Mouse (Mus musculus) adrenal gland, postnatal 14 days (tissue): Measurements from ENCODE around the gene 1700025G04Rik. TPM values are rescaled to one million over a fixed set of nuclear protein-coding genes. Genes with fewer than 3 reads are reported as not detected.
A peak's percentile ranks its signal among the peaks of the same experiment; 100 is the strongest.

ENCODE experiments used
- DNase-seq: peaks from one replicate; pipeline ENCODE4 v3.0.0; 2021; ENCODE audit warnings: mixed read lengths
- total RNA-seq: library from RNA; stranded (reverse); gene quantifications from 2 replicates; pipeline ENCODE4 v1.2.3, GENCODE M21; 2021

The 1700025G04Rik gene
- total RNA-seq, 1 experiment from 2014 or later = 91.7 TPM

DNA sequence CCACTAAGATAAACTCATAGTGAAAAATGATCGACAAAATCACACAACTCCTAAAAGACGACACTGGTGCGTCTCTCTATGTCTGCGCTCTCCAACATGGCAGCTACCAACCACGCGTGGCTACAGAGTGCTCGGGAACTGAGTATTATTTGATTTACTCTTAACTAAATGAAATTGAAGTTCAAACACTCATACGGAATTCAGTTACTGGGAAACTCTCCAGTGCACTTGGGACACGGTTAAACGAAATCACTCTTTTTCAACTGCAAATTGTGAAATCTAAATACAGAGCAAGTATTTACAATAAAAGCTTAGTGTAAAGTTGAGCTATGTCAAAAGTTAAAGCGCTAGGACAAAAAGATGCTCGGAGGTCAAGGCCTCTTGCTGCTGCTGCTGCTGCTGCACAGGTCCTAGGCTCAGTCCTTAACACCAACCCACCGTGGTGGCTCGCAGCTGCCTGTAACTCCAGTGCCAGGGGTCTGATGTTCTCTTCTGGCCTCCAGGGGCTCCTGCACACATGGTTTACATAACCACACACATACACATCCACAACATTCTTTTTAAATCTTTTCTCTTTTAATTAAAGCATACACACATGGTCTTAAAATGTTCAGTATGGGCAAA, 13.6 kb downstream of the 1700025G04Rik start:
- no peak for DNase-seq

DNA sequence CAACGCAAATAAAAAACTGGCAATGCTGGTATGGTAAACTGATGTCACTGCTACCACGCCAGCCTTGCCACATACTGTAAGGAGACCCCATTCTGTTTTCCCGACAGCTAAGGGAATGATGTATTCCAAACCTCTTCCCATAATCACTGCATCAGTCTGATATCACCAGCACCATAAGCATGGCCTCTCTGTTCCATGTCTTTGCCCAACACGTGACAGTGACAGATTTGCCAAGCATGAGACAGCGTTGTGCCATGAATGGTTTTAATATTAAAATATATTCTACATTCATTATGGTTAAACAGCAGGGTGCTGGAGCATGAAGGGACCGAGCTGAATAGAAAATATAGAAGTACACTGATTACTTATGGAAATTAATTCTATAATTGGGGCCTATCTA, 14.2 kb downstream of the 1700025G04Rik start:
- no peak for DNase-seq

DNA sequence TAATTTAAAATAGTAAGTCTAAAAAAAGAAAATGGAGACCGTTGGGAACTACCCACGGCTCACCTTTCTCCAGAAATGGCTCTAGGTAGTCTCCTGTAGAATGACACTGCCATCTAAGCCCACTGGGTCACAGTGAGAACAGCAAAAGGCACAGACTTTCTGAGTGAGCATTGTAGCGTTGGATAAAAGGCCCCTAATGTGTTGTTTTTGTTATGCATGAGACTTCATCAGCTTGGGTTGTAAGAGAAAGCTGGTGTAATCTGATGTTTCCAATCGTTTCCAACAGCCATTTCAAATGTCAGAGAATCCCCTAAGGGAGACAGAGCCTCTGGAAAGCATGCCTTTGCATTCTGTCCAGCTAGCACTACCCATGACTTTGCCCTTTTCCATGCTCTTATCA, 19.5 kb downstream of the 1700025G04Rik start:
- DNase-seq = no peak

DNA sequence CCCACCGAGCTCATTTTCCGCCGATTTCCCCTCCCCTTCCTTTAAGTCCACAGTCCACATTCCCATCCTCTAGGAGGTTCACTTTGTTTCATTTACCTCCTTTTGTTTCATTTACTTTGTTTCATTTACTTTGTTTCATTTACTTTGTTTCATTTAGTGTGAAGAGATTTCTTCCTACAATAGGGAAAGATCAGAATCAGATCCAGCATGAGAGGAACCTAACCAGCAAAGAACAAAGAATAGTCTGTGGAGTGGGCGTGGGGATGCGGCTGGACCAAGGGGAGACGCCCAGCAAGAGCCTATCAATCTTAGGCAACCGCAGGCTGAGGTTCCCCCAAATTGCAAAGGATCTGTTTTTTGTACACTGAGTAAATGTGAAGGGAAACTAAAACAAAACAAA, 20.2 kb downstream of the 1700025G04Rik start:
- DNase-seq = no peak

DNA sequence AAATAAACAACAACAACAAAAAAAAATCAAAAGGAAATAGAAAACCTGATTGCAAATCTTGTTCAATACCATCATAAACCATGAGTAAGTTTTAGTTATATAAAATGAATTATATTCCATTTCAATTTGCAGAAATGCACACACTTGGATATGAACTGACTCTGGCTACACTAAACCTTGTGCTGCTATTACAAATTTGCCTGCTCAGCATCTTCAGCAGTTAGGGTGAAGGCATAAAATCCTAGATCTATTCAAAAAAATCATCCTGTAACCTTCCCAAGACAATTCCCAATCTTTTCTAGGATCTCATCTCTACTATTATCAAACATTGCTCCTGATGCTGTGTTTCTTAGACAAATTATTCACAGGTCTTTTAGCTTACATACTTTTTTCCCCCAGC, 22.0 kb downstream of the 1700025G04Rik start:
- DNase-seq = no peak

DNA sequence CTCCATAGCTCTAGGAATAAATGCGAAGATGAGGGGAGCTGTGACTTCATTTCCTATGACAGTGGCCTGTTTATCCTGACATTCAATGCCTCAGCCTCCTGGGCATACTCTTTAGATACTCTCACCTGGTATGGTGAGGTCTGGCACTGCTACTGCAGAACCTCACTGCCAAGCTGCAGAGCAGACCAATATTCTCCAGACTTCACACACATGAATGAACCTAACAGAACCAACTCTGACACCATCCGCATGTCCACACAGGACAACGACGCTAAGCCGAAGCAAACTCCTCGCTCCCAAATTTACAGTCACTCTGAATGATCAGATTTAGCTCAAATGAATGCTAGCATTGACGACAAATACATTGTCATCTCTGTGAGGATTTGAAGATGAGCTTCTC, 24.4 kb downstream of the 1700025G04Rik start:
- DNase-seq = no peak

DNA sequence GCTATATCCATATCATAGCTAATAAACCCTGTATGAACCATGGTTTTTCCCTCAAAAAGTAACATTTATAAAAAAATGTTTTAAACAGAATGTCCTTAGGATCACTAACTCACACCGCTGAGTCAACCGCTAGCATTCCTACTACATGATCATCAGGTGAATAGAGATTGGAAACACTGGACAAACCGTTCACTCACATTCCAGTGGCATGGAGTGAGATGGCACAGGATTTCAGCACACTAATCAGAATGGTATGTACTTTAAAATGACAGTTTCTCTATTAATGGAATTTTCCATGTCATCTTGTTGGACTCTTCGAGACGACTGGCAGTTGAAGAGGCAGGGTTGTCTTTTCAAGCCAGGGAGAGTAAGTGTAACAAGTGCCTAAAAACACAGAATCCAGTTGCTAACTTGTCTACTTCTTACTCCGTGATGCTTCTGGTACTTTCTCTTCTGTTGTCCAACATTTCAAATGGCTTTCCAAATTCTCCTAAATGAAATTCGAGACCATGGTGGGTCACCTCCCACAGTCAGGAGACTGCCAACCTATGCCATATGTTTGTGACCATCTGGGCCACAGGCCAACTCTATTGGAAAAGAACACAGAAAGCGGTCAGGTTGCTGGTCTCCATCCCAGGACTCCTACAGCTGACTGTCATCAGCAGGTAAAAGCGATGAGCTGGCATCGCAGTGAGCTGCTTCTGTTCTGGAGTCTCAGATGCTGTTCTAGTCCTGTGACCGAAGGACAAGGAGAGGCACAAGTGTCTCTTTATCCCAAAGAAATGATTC, 26.4 kb downstream of the 1700025G04Rik start:
- DNase-seq = no peak

DNA sequence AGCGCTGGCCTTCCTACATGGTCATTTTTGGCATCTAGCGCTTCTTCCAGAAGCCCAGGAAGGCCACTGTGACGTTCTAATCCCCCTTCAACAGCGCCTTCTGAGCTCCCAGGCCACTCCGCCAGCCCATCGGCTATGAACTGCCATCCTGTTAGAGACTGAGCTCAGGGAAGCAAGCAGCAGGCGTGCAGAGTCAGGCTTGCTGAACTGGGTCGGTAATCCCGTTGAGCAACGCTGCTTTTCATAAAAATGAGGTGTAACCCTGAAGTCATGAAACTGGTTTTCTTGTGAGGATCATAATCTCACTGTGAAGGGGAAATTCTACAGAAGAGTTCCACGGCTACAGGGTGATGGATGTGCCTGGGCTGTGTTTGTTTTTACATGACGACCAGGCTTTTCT, 28.2 kb downstream of the 1700025G04Rik start:
- no peak for DNase-seq

DNA sequence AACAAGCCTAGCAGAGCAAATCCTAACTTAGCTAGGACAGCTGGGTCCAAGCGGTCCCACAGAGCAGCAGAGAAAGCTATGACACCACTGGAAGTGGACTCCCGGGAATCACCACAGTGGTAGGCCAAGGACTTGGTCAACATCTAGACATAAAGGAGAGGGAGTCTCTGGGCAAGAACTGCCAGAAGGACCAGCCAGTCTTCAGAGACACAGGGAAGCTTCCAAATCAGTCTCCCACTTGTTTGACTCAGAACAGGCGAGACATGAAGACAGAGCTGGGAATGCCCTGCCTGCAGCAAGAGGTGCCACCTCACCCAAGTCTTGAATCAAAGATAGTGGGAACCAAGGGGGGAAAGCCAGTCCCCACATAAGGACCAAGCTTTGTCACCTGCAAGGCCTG, 29.7 kb downstream of the 1700025G04Rik start:
- DNase-seq = no peak

DNA sequence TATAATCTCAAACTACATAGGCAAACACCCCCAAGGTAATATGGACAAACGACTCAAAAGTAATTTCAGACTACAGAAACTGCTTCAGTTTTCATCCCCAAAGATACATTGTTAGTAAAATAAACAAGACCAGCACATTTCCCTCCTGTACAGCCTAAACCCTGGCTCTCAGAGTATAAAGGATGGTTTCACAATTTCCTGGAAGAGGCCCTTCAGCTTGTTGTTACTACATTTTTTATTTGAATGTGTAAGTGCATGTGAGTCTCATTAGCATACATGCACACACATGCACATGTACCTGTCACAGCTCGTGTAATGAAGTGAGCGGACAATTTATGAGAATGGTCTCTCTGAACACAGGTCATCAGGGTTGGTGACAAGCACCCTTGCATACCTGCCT, 31.1 kb downstream of the 1700025G04Rik start:
- DNase-seq = no peak

DNA sequence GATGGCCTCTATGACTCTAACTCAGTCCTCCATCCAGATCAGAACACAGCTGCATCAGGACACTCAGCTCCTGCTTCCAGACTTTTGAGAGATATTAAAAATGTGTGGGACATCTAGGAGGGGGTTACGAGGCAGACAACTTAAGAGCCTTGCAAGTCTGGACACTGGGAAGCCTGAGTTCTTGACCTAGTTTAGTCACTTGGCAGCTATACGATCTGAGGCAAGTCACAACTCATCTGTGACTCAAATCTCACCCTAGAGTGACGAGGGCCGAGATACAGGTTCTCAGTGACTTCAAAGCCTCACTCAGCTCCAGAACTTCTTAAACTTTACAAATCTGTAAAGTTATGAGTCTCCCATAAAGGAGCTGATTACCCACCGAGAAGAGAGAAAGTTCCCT, 36.8 kb downstream of the 1700025G04Rik start:
- DNase-seq = peak; percentile 38

DNA sequence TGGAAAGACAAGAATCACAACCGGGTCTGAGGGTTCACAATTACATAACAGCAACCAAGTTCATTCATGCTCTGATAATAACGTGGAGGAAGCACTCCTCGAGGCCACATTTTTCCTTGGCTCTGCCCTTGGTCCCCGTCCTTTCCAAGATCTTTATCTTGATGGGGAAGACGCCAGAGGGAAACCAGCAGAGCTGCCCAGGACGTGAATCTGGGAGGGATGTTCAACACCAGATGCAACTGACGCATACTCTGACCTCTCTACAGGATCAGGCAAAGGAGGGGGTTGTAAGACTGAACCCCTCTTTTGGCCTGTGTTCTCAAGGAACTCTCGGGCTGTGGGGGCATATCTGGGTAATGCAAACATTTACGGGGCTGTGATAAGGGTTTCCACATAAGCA, 38.1 kb downstream of the 1700025G04Rik start:
- peak; percentile 87 for DNase-seq

DNA sequence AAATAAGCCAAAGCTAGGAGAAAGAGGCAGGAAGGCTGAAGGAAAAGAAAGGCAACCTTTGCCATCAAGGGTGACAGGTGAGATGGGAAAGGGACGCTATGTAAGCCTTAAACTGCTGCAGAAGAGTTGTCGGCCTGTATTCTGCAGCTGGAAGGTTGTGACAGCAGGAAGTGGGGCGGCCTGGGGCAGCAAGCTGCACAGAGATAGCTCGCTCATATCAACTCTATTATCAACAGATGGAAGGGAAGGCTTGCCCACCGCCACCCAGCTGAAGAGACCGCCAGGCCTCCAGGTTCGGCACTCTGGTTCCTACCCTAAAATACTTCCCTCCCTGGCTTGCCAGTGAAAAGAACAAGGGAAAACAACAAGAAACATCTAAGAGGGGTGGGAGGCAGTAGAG, 39.9 kb downstream of the 1700025G04Rik start:
- no peak for DNase-seq

DNA sequence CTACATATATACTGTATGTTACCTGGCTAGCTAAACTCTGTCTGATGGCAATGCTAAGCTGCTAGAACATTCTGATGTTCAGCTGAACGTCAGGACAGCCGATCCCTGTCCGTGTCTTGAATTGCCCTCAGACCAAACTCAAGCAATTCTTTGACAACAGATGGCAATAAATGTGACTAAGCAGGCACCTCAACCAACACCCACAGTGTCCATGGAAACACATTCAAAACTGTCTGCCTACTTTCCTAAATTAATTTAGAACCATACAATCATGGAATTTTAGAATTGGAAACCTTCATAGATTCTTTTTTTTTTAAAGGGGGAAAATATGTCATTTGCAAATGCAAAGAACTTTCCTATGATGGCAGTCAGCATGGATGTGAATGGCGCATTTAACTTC, 41.6 kb downstream of the 1700025G04Rik start:
- DNase-seq = no peak

DNA sequence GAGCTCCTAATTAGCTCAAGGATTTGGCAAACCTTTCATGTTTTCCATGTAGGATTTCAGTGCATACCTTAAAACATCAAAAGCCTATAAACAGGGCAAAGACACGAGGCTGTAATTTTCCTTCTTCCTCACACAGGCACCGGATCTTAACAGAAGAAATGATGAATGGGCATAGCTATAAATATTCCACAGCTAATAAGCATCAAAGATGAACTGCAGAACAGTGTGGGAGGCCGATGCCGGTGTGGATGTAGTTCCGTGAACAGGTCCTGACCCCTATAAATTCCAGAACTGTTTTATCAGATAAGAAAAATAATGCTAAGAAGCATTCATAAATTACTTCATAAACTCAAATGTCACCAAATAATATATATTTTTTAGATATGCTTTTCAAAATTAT, 42.5 kb downstream of the 1700025G04Rik start:
- DNase-seq = no peak

DNA sequence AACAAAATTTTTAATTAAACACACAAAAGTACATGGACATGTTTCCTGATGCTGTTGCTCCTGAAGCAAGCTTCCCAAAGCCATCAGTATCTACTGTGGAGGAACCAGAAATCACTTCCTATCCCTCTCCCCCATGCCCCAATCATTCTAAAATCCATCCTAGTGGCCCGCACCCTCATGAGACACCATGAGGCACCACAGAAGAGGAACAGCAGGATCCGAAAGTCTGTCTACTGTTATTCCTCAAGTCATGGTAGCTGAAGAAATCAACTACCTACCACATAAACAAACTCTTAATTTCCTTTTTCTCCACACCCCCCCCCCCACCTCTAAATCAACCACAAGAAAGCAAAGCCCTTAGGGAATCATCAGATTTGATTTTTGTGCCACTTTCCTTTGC, 46.5 kb downstream of the 1700025G04Rik start:
- no peak for DNase-seq

DNA sequence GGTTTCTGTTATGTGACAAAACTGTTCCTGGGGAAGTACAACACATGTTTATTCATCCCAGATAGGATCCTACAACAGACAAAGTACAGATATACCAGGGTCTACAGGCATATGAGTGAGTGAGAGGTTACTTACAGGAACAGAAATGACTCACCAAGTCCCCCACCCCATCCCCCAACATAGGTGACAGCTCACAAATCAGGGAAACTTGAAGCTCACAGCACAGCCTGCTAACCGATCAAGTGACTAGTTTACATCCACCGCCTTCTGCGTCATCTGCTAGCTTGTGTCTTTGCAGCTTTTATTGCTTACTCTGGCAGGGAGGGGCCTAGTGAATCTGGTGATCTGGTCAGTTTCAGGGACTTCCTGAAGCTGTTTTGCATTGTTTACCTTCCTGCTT, 47.5 kb downstream of the 1700025G04Rik start:
- DNase-seq = no peak

DNA sequence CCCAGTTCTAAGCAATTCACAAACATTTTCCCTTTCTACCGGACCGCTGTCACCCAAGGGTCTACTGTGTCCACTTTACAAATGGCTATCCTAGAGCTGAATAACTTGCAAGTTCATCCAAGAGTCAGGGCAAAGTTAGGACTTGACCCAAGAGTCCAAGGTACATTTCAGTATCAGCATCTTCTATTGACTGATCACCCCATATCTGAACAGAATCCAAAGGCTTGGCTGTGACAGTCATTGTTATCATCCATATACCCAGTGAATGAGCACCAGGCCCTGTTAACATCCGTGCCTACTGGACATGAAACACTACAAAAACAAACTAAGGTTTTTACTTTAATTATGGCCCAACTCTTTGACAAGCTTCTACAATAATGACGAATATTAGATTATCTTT, 48.9 kb downstream of the 1700025G04Rik start:
- no peak for DNase-seq

DNA sequence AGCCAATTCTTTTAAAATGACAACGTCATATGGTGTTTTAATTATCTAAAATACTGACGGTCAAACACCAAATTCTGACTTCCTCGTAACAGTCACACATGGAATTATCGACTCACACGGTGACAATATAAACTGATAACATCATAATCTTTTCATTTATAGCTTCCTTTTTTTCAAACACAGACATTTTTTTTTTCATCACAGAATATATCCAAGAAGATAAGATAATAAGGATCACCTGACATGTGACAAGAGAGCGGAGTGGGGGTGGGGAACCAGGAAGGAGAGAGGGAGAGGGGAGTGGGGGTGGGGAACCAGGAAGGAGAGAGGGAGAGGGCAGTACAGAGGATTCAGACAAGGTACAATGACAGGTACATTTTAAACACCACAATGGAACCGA, 49.9 kb downstream of the 1700025G04Rik start:
- DNase-seq = no peak

DNA sequence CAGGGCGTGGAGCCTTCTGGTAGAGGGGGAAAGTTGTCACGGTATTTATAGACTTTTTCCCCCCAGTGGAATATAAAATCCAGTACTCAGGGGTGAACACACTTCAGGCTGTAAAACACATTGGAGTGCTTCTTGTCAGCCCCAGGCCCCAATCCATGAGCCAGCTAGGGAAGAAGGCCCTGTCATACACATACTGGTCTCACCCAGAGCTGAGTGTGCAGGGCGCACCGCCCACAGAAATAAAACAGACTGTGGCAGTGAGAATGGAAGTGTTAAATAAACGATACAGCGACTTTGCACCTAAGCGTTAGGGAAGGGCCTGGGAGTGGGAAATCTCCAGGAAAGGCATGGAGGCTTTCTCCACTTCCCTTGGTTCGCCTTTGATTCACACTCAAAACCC, 50.3 kb downstream of the 1700025G04Rik start:
- DNase-seq = no peak

DNA sequence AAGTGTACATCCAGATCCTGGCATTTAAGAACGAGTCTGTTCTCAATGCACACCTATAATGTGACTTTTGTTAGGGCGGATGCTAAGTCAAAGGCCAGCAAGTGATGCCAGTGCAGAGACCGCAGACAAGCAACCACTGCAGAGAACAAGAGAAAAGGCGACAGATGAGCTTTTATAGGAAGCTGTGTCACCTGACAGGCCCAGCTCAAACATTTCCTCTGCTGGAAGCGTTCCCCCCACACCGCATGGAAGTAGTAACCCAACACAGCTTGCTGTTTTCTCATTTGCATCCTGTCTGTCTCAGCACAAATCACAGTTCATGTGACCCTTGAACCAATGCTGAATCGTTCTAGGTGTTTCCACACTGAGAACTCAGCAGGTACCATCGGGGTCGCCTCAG, 51.8 kb downstream of the 1700025G04Rik start:
- no peak for DNase-seq

DNA sequence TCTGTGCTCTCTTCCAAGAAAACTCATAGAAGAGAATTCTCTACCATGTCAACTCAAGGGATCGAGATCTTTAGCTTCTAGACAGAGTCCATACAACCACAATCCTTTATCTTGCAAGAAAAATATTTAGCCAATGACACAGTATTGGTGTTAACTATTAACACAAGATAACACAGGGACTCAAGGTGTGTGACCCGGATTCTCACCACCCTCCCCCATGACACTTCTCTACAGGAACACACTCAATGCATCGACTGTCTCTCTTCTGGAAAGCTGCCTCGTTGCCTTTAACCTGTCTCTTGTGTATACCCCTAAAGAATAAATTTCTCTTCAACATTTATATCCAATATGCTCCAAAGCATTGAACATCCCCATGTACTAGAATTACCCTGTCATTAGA, 52.3 kb downstream of the 1700025G04Rik start:
- DNase-seq = no peak

DNA sequence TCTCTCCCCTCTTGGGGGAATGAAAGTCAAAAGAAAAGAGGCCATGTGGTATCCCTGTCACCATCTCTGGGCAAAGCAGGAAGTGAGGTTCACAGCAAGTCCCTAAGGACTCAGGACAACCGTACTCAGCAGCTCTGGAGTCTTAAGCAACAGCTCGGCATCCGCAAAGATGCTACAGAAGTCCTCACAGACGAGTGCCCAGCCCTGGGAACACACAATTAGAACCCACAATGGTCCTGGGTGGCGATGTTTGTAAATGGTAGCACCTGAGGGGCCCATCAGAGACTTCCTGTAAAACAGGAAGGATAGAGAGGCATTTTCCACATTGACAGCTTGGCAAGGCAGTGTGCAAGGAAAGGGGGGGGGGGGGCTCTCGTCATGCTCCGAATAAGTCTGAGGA, 55.2 kb downstream of the 1700025G04Rik start:
- DNase-seq = no peak

DNA sequence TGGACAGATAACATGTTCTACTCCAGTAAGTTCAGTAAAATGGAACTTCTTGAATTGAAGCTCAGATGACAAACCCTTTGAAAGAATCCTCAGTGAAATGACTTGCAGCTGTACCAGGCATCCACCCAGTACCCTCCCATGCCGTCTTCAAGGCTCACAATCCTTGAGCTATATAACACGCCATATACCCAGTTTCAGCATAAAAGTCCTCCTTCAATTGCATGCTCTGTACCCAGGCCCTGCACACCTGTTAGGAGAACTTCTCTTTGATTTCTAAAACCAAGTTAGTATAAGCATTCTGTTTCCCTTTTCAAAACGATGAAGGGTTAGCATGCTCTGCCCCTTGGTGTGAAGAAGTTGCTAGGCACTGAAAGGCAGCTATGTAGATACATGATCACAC, 56.2 kb downstream of the 1700025G04Rik start:
- no peak for DNase-seq
